In genomic region chr2:147629716-147630115, GRCm38 (mm10) we compare ENCODE assay signal across 25 mouse cellular contexts.
DNase-seq lines count a peak whose midpoint lies in the region; ATAC-seq and TF ChIP-seq lines count a peak whose summit lies in the region.
"Had no signal": no experiment of that assay in that cellular context is flagged by ENCODE, and none has a peak within 500 bp of the region (broad histone marks: within the 10 kb centered on the region; RNA-seq: fewer than 3 reads in every experiment).

No protein-coding gene starts in this region.

- no peaks in the 10 kb centered on the region for H3K4me1 ChIP-seq in kidney, adult 2 months (ENCODE audit: control insufficient read depth, insufficient read depth, low read length)
- H3K4me1 ChIP-seq in kidney, embryonic 15.5 days, result no peaks in the 10 kb centered on the region
- peaks cover 4% of the 10 kb centered on the region; the same call in 1 of the 2 replicates for H3K4me1 ChIP-seq in kidney, embryonic 16.5 days (ENCODE audit: insufficient read depth, low read length)
- H3K4me1 ChIP-seq: heart, embryonic 10.5 days; heart, embryonic 13.5 days had no signal

- no peaks in the 10 kb centered on the region for H3K9me3 ChIP-seq in kidney, embryonic 15.5 days (replicated peaks)
- no peaks in the 10 kb centered on the region for H3K9me3 ChIP-seq in kidney, embryonic 16.5 days (ENCODE audit: low read length)
- H3K9me3 ChIP-seq: embryonic facial prominence, embryonic 12.5 days; embryonic facial prominence, embryonic 15.5 days; heart, embryonic 10.5 days; heart, embryonic 13.5 days had no signal

- DNase-seq in cerebellum, postnatal 10 days, result peak; percentile 3 to 10
- no peak for DNase-seq in cerebellum, adult 11 months
- DNase-seq in kidney, adult 2 months, result peak; percentile 24
- peak; percentile 1 for DNase-seq in kidney, postnatal 14 days
- DNase-seq: adrenal gland, adult 8-10 months; adrenal gland, postnatal 25 days; cerebellum, adult 18-20 months; cerebellum, adult 9-10 months; cerebellum, postnatal 25 days; forebrain, postnatal 0 days; gastrocnemius, postnatal 14 days; heart, adult 2 months; heart, postnatal 14 days; heart, postnatal 4 days had no signal

- no peak for TF ChIP-seq POLR2A in kidney, adult 2 months (IDR thresholded peaks at IDR 0.05; ENCODE audit: low read depth, low read length)

- no peaks in the 10 kb centered on the region for H3K27me3 ChIP-seq in kidney, adult 2 months (replicated peaks; ENCODE audit: control insufficient read depth, insufficient read depth, low read length)
- no peaks in the 10 kb centered on the region for H3K27me3 ChIP-seq in kidney, embryonic 15.5 days
- no peaks in the 10 kb centered on the region for H3K27me3 ChIP-seq in kidney, embryonic 16.5 days (ENCODE audit: insufficient read depth, low read length)
- H3K27me3 ChIP-seq: embryonic facial prominence, embryonic 12.5 days; embryonic facial prominence, embryonic 15.5 days; heart, embryonic 13.5 days had no signal

- no peak overlapping the region for H3K9ac ChIP-seq in kidney, embryonic 15.5 days
- H3K9ac ChIP-seq in kidney, embryonic 16.5 days (replicated peaks; ENCODE audit: low read length), result no peak overlapping the region
- H3K9ac ChIP-seq: embryonic facial prominence, embryonic 12.5 days; embryonic facial prominence, embryonic 15.5 days; forebrain, postnatal 0 days; heart, embryonic 13.5 days; hindbrain, embryonic 14.5 days had no signal

- TF ChIP-seq CTCF in kidney, adult 2 months (conservative IDR thresholded peaks at IDR 0.05; ENCODE audit: insufficient read depth, insufficient read length, low read depth, low read length), result no peak

- WGBS in kidney, adult 2 months, result 25% methylated on average over 3 of the region's 3 CpGs
- WGBS in kidney, embryonic 15.5 days, result 42% methylated on average over 3 of the region's 3 CpGs
- 37% methylated on average over 3 of the region's 3 CpGs for WGBS in kidney, embryonic 16.5 days

- H3K36me3 ChIP-seq in kidney, adult 2 months (ENCODE audit: control insufficient read depth, insufficient read depth, low read length), result no peaks in the 10 kb centered on the region
- no peaks in the 10 kb centered on the region for H3K36me3 ChIP-seq in kidney, embryonic 15.5 days
- no peaks in the 10 kb centered on the region for H3K36me3 ChIP-seq in kidney, embryonic 16.5 days (ENCODE audit: insufficient read depth, low read length)
- H3K36me3 ChIP-seq: embryonic facial prominence, embryonic 12.5 days; embryonic facial prominence, embryonic 15.5 days; heart, embryonic 10.5 days; heart, embryonic 13.5 days had no signal

- no peak overlapping the region for H3K4me2 ChIP-seq in kidney, embryonic 15.5 days
- H3K4me2 ChIP-seq in kidney, embryonic 16.5 days (replicated peaks; ENCODE audit: low read depth, low read length), result no peak overlapping the region
- H3K4me2 ChIP-seq: embryonic facial prominence, embryonic 12.5 days; embryonic facial prominence, embryonic 15.5 days; heart, embryonic 13.5 days; hindbrain, embryonic 14.5 days had no signal

- H3K27ac ChIP-seq in kidney, adult 2 months (ENCODE audit: insufficient read depth, low read depth, low read length), result no peak overlapping the region
- no peak overlapping the region for H3K27ac ChIP-seq in kidney, embryonic 15.5 days
- H3K27ac ChIP-seq in kidney, embryonic 16.5 days (ENCODE audit: low read length), result no peak overlapping the region
- H3K27ac ChIP-seq: embryonic facial prominence, embryonic 12.5 days; embryonic facial prominence, embryonic 15.5 days; heart, adult 2 months; heart, embryonic 10.5 days; heart, embryonic 13.5 days; hindbrain, embryonic 14.5 days; hindbrain, postnatal 0 days had no signal

- H3K4me3 ChIP-seq in kidney, adult 2 months (ENCODE audit: insufficient read depth, low read depth, low read length), result no peak overlapping the region
- H3K4me3 ChIP-seq in kidney, embryonic 15.5 days (replicated peaks), result no peak overlapping the region
- H3K4me3 ChIP-seq in kidney, embryonic 16.5 days (ENCODE audit: low read length), result no peak overlapping the region
- H3K4me3 ChIP-seq: embryonic facial prominence, embryonic 12.5 days; embryonic facial prominence, embryonic 15.5 days; heart, adult 2 months; heart, embryonic 10.5 days; heart, embryonic 13.5 days had no signal

- no peak for ATAC-seq in kidney, embryonic 15.5 days (replicated peaks; ENCODE audit: low FRiP score)
- no peak for ATAC-seq in kidney, embryonic 16.5 days (ENCODE audit: low FRiP score, low TSS enrichment)
- ATAC-seq: activated CD4-positive, CD25-positive, alpha-beta regulatory T cell, adult 4 months; forebrain, embryonic 14.5 days; forebrain, postnatal 0 days; hindbrain, postnatal 0 days; inflammation-experienced regulatory T-cells, adult 6 months had no signal
